ENCODE assay signal across 10 mouse cellular contexts in genomic region chr13:28690511-28691160, GRCm38 (mm10).
DNase-seq lines count a peak whose midpoint lies in the region; ATAC-seq lines count a peak whose summit lies in the region.
"Had no signal": no experiment of that assay in that cellular context is flagged by ENCODE, and none has a peak within 500 bp of the region (broad histone marks: within the 10 kb centered on the region; RNA-seq: fewer than 3 reads in every experiment).

No protein-coding gene starts in this region.

- peak; percentile 19 for DNase-seq in gastrocnemius, postnatal 25 days
- DNase-seq in gastrocnemius, postnatal 14 days = no peak
- peak; percentile 65 for DNase-seq in 3T3-L1 (ENCODE audit: low read depth, low spot score)
- DNase-seq in embryonic facial prominence, embryonic 14.5 days (ENCODE audit: low spot score) = peak; percentile 74
- DNase-seq in layer of hippocampus, postnatal 14 days (ENCODE audit: low spot score in 2 of 2) = no peak
- no peak for DNase-seq in heart, postnatal 36 days
- no peak for DNase-seq in right cerebral cortex, adult 2 months (ENCODE audit: low spot score in 2 of 2)
- DNase-seq: B cell, adult 2 months; cerebellum, adult 2 months had no signal

- H3K36me3 ChIP-seq in embryonic facial prominence, embryonic 14.5 days (ENCODE audit: control insufficient read depth, insufficient read depth, low read length) = no peaks in the 10 kb centered on the region
- H3K36me3 ChIP-seq in intestine, embryonic 16.5 days (ENCODE audit: control insufficient read depth, insufficient read depth, low read length) = no peaks in the 10 kb centered on the region

- H3K9me3 ChIP-seq in embryonic facial prominence, embryonic 14.5 days (ENCODE audit: control insufficient read depth, low read length) = 0 out of 2 replicates have a peak, but pooled peaks cover 4% of the 10 kb centered on the region
- no peaks in the 10 kb centered on the region for H3K9me3 ChIP-seq in intestine, embryonic 16.5 days (ENCODE audit: control insufficient read depth, low read length)

- H3K4me1 ChIP-seq in embryonic facial prominence, embryonic 14.5 days (ENCODE audit: control insufficient read depth, insufficient read depth, low read length) = peaks cover 23% of the 10 kb centered on the region
- H3K4me1 ChIP-seq in intestine, embryonic 16.5 days (ENCODE audit: control insufficient read depth, insufficient read depth, low read length) = no peaks in the 10 kb centered on the region

- 45% methylated on average over 5 of the region's 5 CpGs for WGBS in embryonic facial prominence, embryonic 14.5 days
- 74% methylated on average over 5 of the region's 5 CpGs for WGBS in intestine, embryonic 16.5 days

- no peak overlapping the region for H3K9ac ChIP-seq in embryonic facial prominence, embryonic 14.5 days (ENCODE audit: low read depth, low read length)
- H3K9ac ChIP-seq in intestine, embryonic 16.5 days (ENCODE audit: low read depth, low read length) = no peak overlapping the region

- no peak overlapping the region for H3K4me3 ChIP-seq in embryonic facial prominence, embryonic 14.5 days (ENCODE audit: low read depth, low read length)
- no peak overlapping the region for H3K4me3 ChIP-seq in intestine, embryonic 16.5 days (ENCODE audit: low read length)

- no peak overlapping the region for H3K4me2 ChIP-seq in embryonic facial prominence, embryonic 14.5 days (ENCODE audit: low read depth, low read length)
- H3K4me2 ChIP-seq in intestine, embryonic 16.5 days (ENCODE audit: low read depth, low read length) = no peak overlapping the region

- peak overlapping the region; percentile 67 for H3K27ac ChIP-seq in embryonic facial prominence, embryonic 14.5 days (replicated peaks; ENCODE audit: low read depth, low read length)
- H3K27ac ChIP-seq in intestine, embryonic 16.5 days (ENCODE audit: low read length) = no peak overlapping the region

- H3K27me3 ChIP-seq in embryonic facial prominence, embryonic 14.5 days (replicated peaks; ENCODE audit: control insufficient read depth, insufficient read depth, low read length) = no peaks in the 10 kb centered on the region
- H3K27me3 ChIP-seq in intestine, embryonic 16.5 days (replicated peaks; ENCODE audit: control insufficient read depth, insufficient read depth, low read length) = no peaks in the 10 kb centered on the region

- intact Hi-C loops in gastrocnemius, postnatal 14 days (cut with DNase I; ENCODE audit: low total_unique reads) = no loop called here
- intact Hi-C loops in heart, postnatal 36 days (cut with DNase I) = no loop called here

- peak; percentile 73 for ATAC-seq in embryonic facial prominence, embryonic 14.5 days (ENCODE audit: low read depth)
- 0 out of 2 replicates have a peak, but pooled peaks have one; percentile 23 for ATAC-seq in intestine, embryonic 16.5 days

Comparison
In these comparisons a context has a peak if more than half of its experiments do, and no peak if none do; other contexts are left out.
1. DNase-seq: peak in gastrocnemius, postnatal 25 days (single experiment), 3T3-L1 (single experiment) and embryonic facial prominence, embryonic 14.5 days (single experiment); none in gastrocnemius, postnatal 14 days (single experiment), layer of hippocampus, postnatal 14 days (0 of 2), heart, postnatal 36 days (0 of 2) and right cerebral cortex, adult 2 months (0 of 2).